Mouse (Mus musculus) heart, postnatal 0 days (tissue): ENCODE data around the gene Mapk8ip1.

Experiments
- CTCF ChIP-seq: IDR thresholded peaks from 2 replicates; pipeline ENCODE4 v1.5.1; 2016; ENCODE audit warnings: antibody characterized with exemption, control low read depth, low read depth
- EP300 ChIP-seq: IDR thresholded peaks from 2 replicates; pipeline ENCODE4 v1.6.1; 2016; ENCODE audit warnings: antibody characterized with exemption, low read depth

DNA sequence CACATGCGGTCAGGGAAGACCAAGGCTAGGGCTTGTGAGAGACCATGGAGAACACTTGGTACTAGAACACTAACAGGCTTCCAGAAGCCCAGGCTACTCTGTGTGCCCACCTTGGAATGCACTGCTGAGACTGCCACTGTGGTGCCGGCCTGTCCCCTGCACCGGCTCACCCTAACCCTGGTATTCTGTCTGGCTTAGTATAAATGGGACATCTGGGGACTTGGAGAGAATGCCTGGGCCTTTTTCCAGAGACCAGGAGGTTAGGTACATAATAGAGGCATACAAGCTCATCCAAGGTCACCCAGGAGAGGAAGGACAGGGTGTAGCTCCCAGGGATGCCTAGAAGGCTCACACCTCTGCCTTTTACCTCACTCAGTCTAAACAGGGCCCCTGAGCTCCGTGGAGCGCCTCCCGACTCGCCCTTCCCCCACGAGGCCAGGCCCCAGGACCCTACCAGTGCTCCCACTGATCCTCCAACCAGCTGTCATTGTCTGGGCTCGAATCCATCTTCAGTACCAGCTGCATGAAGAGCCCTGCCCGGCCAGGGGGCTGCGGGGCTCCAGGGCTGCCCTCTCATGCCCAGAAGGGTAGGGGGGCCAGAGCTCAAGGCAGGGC, 9.3 kb downstream of the Mapk8ip1 start:
- TF ChIP-seq CTCF (no peak), EP300 (no peak)
